Mouse (Mus musculus) lung, postnatal 25 days (tissue): ENCODE results near the gene Rec8.

Source experiments
- DNase-seq: peaks from one replicate; pipeline ENCODE4 v3.0.0; 2022; ENCODE audit warnings: low spot score

Rec8 gene

GRCm38 (mm10) chr14:55617822-55618221 is at the start of gene Rec8:
Rec8 (plus strand) TSS chr14:55618037.
- peak; percentile 47 for DNase-seq

GRCm38 (mm10) chr14:55570588-55570987 is 47.2 kb upstream of the Rec8 start:
- DNase-seq, result no peak

DNA sequence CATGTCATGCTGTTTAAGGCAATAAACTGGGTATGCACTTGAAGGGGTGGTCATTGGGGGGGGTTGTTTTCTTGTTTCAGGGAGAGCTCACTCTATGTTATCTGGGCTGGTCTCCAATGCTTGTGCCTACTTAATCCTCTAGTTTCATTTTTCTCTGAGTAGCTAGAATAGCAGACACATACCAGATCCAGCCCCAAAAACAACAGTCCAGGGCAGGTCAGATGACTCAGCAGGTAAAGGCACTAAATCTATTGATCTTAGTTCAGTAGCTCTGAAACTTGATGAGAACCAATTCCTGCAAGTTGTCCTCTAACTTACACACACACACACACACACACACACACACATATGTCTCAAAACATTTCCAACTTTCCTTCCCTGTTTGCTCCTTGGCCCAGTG is 46.1 kb upstream of the Rec8 start:
- DNase-seq, result no peak

GRCm38 (mm10) chr14:55575302-55575701 is 42.5 kb upstream of the Rec8 start, which contains the start of gene Fitm1:
Fitm1 (plus strand) TSS chr14:55575617.
- no peak for DNase-seq

GRCm38 (mm10) chr14:55575711-55576110 is 42.1 kb upstream of the Rec8 start:
- DNase-seq, result no peak

DNA sequence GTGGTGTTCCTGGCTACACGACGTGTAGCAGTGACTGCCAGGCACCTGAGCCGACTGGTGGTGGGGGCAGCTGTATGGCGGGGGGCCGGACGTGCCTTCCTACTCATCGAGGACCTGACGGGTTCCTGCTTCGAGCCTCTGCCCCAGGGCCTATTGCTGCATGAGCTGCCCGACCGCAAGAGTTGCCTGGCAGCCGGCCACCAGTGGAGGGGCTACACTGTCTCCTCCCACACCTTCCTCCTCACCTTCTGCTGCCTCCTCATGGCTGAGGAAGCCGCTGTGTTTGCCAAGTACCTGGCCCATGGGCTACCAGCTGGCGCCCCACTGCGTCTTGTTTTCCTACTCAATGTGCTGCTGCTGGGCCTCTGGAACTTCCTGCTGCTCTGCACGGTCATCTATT is 41.5 kb upstream of the Rec8 start:
- peak; percentile 55 for DNase-seq

DNA sequence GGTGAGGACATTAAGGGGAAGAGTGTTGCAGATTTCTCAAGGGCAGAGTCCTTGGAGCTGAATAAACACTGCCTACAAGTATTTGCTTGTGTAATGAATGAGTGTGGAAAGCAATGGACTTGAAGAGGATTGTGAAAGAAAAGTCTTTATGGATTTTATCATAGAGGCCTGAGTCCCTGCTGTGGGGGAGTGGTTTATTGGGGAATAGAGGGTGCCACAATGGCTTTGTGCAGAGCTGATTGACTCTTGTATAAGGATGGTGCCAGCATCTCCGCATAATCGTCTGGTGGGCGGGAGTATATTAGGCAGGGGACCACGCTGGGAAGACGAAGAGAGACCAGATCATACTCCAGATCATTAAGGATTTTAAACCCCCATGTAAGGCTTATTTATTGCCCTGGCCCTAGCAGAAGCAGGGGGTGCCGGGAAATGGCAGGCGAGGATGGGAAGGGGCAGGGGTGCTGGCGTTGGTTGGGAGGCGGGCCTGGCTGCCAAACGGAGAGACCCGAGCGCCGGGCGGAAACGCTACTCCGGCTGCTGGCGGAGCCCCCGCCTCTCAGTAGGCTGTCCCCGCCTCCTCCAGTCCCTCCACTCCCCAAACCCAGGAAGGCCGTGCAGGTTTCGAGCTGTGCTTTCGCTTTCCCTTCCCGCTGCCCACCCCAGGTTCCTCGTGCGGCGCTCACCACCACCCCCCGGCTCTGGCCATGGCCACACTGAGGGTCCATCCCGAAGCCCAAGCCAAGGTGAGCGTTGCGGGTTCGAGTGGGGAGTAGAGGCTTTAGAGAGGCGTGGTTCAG is 39.8 kb upstream of the Rec8 start, which contains the start of gene Psme1:
Psme1 (plus strand) TSS at position 253 of the 797 bp plus-strand sequence.
- DNase-seq, result peak; percentile 90

- peak; percentile 36 for DNase-seq
Measured at GRCm38 (mm10) chr14:55578668-55579269, 39.1 kb upstream of the Rec8 start.

- no peak for DNase-seq
Measured at GRCm38 (mm10) chr14:55579511-55580496, 38.0 kb upstream of the Rec8 start.

GRCm38 (mm10) chr14:55580731-55581130 is 37.1 kb upstream of the Rec8 start:
- DNase-seq, result no peak

DNA sequence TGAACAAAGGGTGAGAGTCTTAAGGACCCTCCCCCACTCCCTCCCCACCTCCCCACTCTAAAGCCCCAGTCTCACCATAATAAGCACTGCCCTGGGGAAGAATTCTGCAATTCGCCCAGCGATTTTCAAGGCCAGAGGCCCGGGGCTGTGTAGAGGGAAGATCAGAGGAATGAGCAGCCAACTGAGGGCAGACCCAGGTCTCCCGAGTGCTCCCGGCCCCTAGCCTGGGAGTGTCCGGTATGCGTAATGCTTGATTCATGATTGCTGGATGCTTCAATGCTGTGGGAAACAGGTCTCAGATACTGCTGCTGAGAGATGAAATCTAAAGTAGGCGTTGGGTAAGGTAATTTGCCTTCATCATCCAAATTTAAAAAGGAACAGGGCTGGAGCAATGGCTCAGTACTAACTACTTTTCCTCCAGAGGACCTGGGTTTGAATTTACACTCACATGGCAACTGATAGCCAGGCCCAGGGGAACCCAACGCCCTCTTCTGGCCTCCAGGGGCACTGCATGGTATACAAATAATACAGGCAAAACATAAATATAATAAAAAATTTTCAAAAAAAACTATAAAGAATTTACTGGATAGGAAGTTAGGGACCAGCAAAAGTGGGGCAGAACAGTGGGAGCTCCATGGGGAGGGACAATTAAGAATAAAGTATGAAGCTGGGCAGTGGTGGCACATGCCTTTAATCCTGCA is 35.7 kb upstream of the Rec8 start:
- DNase-seq, result no peak

DNA sequence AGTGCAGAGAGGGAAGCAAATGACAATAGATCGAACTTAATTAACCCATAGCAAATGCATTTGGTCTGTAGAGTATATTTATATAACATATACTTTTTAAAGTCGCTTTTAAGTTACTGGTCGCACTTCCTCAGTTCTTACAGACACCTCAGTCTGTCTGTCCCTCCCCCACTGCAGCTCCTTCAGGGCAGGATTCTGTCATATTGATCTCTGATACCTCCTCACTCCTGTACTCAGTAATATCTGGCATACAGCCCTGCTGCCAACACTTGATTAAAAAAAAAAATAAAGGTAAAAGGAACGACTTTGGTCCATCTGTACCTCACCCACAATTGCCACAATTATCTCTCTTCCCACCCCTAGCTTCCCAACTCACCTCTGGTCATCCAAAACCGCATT is 33.5 kb upstream of the Rec8 start:
- no peak for DNase-seq

GRCm38 (mm10) chr14:55584702-55585565 is 32.9 kb upstream of the Rec8 start, which contains the start of gene Emc9:
Emc9 (minus strand) TSS chr14:55585302.
- DNase-seq, result peak; percentile 87

DNA sequence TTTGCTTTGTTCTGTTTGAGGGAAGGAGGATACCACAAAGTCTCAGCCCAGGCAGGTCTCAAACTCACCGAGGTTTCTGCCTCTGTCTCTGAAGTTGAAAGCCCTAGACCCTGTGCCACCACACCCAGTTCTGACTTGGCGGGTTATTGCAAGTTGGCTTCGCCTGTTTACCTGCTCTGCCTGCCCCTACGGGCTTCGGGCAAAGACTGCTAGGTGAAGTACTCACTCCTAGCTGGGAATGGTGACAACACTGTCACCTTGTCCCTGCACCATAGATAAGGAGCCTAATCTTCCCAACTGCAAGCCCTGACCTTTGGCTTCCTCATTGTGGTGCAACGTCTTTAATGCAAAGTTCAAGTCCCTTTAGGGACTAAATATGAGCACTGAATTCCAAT is 32.3 kb upstream of the Rec8 start:
- no peak for DNase-seq

- no peak for DNase-seq
Measured at GRCm38 (mm10) chr14:55586149-55586548, 31.7 kb upstream of the Rec8 start.

DNA sequence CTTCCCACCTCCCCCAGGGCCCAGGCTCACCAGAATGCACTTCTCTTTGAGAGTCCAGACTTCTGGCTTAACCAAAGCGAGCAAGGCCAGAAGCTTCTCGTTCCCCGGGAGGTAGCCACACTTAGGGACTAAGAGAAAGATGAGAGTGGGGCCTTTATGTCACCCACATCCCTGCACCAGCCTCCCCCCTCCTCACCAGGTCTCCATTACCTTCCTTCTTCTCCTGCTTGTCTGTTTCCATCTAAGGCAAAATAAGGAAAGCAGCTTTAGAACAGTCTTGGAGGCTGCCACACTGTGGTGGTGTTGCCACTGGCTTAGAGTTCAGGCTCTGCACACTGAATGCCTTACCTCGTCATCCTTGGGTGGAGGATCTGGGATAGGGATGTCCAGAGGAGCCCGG is 28.6 kb upstream of the Rec8 start:
- no peak for DNase-seq

DNA sequence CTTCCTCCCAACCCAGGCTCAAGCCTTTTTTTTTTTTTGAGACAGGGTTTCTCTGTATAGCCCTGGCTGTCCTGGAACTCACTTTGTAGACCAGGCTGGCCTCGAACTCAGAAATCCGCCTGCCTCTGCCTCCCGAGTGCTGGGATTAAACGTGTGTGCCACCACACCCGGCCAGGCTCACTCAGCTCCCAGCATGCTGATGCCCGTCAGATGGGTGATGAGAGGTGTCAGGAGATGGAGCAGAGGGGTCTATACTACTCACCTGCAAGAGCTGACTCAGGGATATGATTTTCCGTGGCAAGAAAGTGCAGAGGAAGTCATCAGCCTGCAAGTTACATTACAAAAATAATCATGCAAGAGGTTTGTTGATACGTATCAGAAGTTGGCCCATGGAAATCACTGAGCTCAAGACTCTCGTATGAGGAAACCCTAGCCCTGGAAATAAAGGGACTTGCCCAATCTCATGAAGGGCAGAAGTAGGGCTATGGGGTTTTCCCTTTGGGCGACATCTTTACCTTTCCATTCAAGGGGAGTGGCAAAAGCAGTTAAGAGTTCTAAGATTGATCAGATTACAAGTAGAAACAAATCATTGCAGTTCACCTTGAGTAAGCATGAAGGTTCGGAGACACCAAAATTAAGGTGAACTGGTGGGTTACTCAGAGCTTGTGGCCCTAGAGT is 27.9 kb upstream of the Rec8 start:
- no peak for DNase-seq

DNA sequence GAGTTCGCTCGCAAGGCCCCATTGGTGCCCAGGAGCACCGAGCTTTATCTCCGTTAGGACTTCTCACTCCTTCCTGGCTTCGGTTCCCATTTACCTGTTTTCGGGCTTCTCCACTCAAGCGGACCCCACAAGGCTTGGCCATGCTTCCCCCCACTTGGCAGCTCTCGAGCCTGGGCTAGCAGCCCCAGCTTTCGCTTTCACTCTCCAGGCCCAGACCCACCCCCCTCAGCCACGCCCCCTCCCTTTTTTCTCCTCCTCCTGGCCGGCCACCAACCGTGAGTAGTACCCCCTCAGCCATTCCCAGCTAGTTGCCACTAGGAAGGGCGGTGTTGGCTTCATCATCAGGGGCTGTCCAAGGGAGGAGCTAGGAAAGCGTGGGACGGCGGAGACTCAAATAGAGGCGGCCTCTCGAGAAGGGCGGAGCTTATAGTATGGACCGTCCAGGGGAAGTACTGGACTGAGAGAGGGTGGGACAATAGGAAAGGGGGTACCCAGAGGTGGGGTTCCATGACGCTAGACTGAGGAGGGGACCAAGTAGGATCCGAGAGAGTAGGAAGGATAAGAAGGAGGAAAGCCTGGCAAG is 27.0 kb upstream of the Rec8 start, which contains the start of gene Psme2:
Psme2 (minus strand) TSS at position 366 of the 583 bp plus-strand sequence.
- peak; percentile 98 for DNase-seq

DNA sequence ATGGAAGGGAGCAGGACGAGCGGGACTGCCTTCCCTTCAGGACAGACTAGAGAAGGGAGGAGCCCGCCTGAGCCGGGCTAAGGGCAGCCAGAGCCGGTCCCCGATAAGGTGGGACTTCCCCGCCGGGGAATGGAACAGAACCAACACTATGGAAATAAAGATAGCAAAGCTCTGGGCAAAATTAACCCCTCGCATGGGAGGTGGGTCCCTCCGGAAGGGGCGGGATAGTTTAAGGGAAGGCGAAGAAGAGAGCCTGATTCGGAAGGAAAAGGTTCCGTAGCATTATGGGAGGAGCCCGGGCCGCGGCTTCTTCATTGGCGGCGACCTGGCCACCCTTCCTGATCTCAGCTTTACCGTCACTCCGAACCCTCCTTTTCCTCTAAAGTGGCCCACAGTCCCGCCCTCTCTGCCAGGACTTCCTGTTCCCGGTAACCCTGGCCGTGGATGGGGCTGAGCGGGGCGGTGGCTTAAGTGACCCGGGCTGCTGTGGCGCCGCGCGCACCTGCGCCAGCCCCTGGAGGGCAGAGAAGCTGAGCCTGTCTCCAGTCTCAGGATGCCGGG is 26.4 kb upstream of the Rec8 start, which contains the start of gene Rnf31:
Rnf31 (plus strand) TSS at position 378 of the 561 bp plus-strand sequence.
- DNase-seq, result peak; percentile 99
